Mouse (Mus musculus): ENCODE results near the gene Zfp599. TPM values are rescaled to one million over a fixed set of nuclear protein-coding genes. Genes with fewer than 3 reads are reported as not detected.

The Zfp599 gene
- 2.8 TPM for polyA plus RNA-seq (2015; fragmentation: Illumina TruSeq; extraction: RNeasy Lipid Tissue Mini Kit (QIAGEN cat#74804); ENCODE audit: insufficient read depth, low replicate concordance)

GRCm38 (mm10) chr9:22259184-22260091 is at the start of gene Zfp599:
TSS of gene Zfp599 (minus strand) at chr9:22259895.

GRCm38 (mm10) chr9:22307156-22307919 is 47.6 kb upstream of the Zfp599 start, which contains the start of gene Zfp810:
TSS of gene Zfp810 (minus strand) at chr9:22307648.

GRCm38 (mm10) chr9:22225581-22226388 is 33.9 kb downstream of the Zfp599 start, which contains the start of gene Zfp809:
TSS of gene Zfp809 (plus strand) at chr9:22225714.

Other genes with a start within 250 kb of the Zfp599 start
- not detected for gene Elavl3, start 207.9 kb downstream of the Zfp599 start, polyA plus RNA-seq (2015; fragmentation: Illumina TruSeq; extraction: RNeasy Lipid Tissue Mini Kit (QIAGEN cat#74804); ENCODE audit: insufficient read depth, low replicate concordance)
- gene Gm49318, start 188.6 kb downstream of the Zfp599 start, polyA plus RNA-seq (2015; fragmentation: Illumina TruSeq; extraction: RNeasy Lipid Tissue Mini Kit (QIAGEN cat#74804); ENCODE audit: insufficient read depth, low replicate concordance), result not detected
- gene Zfp653, start 188.5 kb downstream of the Zfp599 start, polyA plus RNA-seq (2015; fragmentation: Illumina TruSeq; extraction: RNeasy Lipid Tissue Mini Kit (QIAGEN cat#74804); ENCODE audit: insufficient read depth, low replicate concordance), result 5.6 TPM
- gene Ecsit, start 174.5 kb downstream of the Zfp599 start, polyA plus RNA-seq (2015; fragmentation: Illumina TruSeq; extraction: RNeasy Lipid Tissue Mini Kit (QIAGEN cat#74804); ENCODE audit: insufficient read depth, low replicate concordance), result 12.2 TPM
- gene Cnn1, start 160.7 kb downstream of the Zfp599 start, polyA plus RNA-seq (2015; fragmentation: Illumina TruSeq; extraction: RNeasy Lipid Tissue Mini Kit (QIAGEN cat#74804); ENCODE audit: insufficient read depth, low replicate concordance), result 12.6 TPM
- 40.6 TPM for gene Elof1, start 142.7 kb downstream of the Zfp599 start, polyA plus RNA-seq (2015; fragmentation: Illumina TruSeq; extraction: RNeasy Lipid Tissue Mini Kit (QIAGEN cat#74804); ENCODE audit: insufficient read depth, low replicate concordance)
- gene Acp5, start 124.2 kb downstream of the Zfp599 start, polyA plus RNA-seq (2015; fragmentation: Illumina TruSeq; extraction: RNeasy Lipid Tissue Mini Kit (QIAGEN cat#74804); ENCODE audit: insufficient read depth, low replicate concordance), result 117 TPM
- 7.4 TPM for gene Pigyl, start 103.0 kb downstream of the Zfp599 start, polyA plus RNA-seq (2015; fragmentation: Illumina TruSeq; extraction: RNeasy Lipid Tissue Mini Kit (QIAGEN cat#74804); ENCODE audit: insufficient read depth, low replicate concordance)
- 0.07 TPM for gene Zfp872, start 71.8 kb downstream of the Zfp599 start, polyA plus RNA-seq (2015; fragmentation: Illumina TruSeq; extraction: RNeasy Lipid Tissue Mini Kit (QIAGEN cat#74804); ENCODE audit: insufficient read depth, low replicate concordance)
- 82.7 TPM for gene Zfp809, start 34.2 kb downstream of the Zfp599 start, polyA plus RNA-seq (2015; fragmentation: Illumina TruSeq; extraction: RNeasy Lipid Tissue Mini Kit (QIAGEN cat#74804); ENCODE audit: insufficient read depth, low replicate concordance)
- 21.3 TPM for gene Zfp810, start 47.8 kb upstream of the Zfp599 start, polyA plus RNA-seq (2015; fragmentation: Illumina TruSeq; extraction: RNeasy Lipid Tissue Mini Kit (QIAGEN cat#74804); ENCODE audit: insufficient read depth, low replicate concordance)
- gene Anln, start 129.3 kb upstream of the Zfp599 start, polyA plus RNA-seq (2015; fragmentation: Illumina TruSeq; extraction: RNeasy Lipid Tissue Mini Kit (QIAGEN cat#74804); ENCODE audit: insufficient read depth, low replicate concordance), result 8.2 TPM
- 1.6 TPM for gene 9530077C05Rik, start 151.6 kb upstream of the Zfp599 start, polyA plus RNA-seq (2015; fragmentation: Illumina TruSeq; extraction: RNeasy Lipid Tissue Mini Kit (QIAGEN cat#74804); ENCODE audit: insufficient read depth, low replicate concordance)
- gene Gm17545, start 194.4 kb upstream of the Zfp599 start, polyA plus RNA-seq (2015; fragmentation: Illumina TruSeq; extraction: RNeasy Lipid Tissue Mini Kit (QIAGEN cat#74804); ENCODE audit: insufficient read depth, low replicate concordance), result not detected
- gene Rp9, start 209.8 kb upstream of the Zfp599 start, polyA plus RNA-seq (2015; fragmentation: Illumina TruSeq; extraction: RNeasy Lipid Tissue Mini Kit (QIAGEN cat#74804); ENCODE audit: insufficient read depth, low replicate concordance), result 93.7 TPM
- gene Bbs9, start 215.8 kb upstream of the Zfp599 start, polyA plus RNA-seq (2015; fragmentation: Illumina TruSeq; extraction: RNeasy Lipid Tissue Mini Kit (QIAGEN cat#74804); ENCODE audit: insufficient read depth, low replicate concordance), result 18.8 TPM